In genomic region chr2:69109710-69110109, GRCm38 (mm10) we compare ENCODE assay signal across 12 mouse cellular contexts. TPM values are rescaled to one million over a fixed set of nuclear protein-coding genes. Genes with fewer than 3 reads are reported as not detected.
DNase-seq lines count a peak whose midpoint lies in the region; ATAC-seq and TF ChIP-seq lines count a peak whose summit lies in the region.
"Had no signal": no experiment of that assay in that cellular context is flagged by ENCODE, and none has a peak within 500 bp of the region (broad histone marks: within the 10 kb centered on the region; RNA-seq: fewer than 3 reads in every experiment).

No protein-coding gene starts in this region.

- H3K4me1 ChIP-seq in lung, embryonic 14.5 days (ENCODE audit: insufficient read depth): no peaks in the 10 kb centered on the region
- H3K4me1 ChIP-seq in embryonic facial prominence, embryonic 14.5 days (ENCODE audit: control insufficient read depth, insufficient read depth, low read length): peaks cover 12% of the 10 kb centered on the region
- peaks cover 7% of the 10 kb centered on the region for H3K4me1 ChIP-seq in olfactory bulb, adult 2 months (ENCODE audit: control insufficient read depth, insufficient read depth, low read length)
- H3K4me1 ChIP-seq: liver, embryonic 13.5 days; midbrain, embryonic 15.5 days had no signal

- WGBS in lung, embryonic 14.5 days: 47% methylated on average over 7 of the region's 7 CpGs
- WGBS in embryonic facial prominence, embryonic 14.5 days: 40% methylated on average over 7 of the region's 7 CpGs
- WGBS in olfactory bulb, adult 2 months: 15% methylated on average over 7 of the region's 7 CpGs

- H3K27ac ChIP-seq in lung, embryonic 14.5 days (ENCODE audit: low read depth): no peak overlapping the region
- peak overlapping the region; percentile 75 for H3K27ac ChIP-seq in embryonic facial prominence, embryonic 14.5 days (replicated peaks; ENCODE audit: low read depth, low read length)
- H3K27ac ChIP-seq in olfactory bulb, adult 2 months (ENCODE audit: insufficient read depth, low read depth, low read length): peak overlapping the region; percentile 49
- H3K27ac ChIP-seq: liver, embryonic 13.5 days; midbrain, embryonic 15.5 days had no signal

- H3K36me3 ChIP-seq in lung, embryonic 14.5 days (ENCODE audit: insufficient read depth): no peaks in the 10 kb centered on the region; the same call in 1 of the 2 replicates
- 0 out of 2 replicates have a peak, but pooled peaks cover 10% of the 10 kb centered on the region for H3K36me3 ChIP-seq in embryonic facial prominence, embryonic 14.5 days (ENCODE audit: control insufficient read depth, insufficient read depth, low read length)
- H3K36me3 ChIP-seq: liver, embryonic 13.5 days; midbrain, embryonic 15.5 days had no signal

- H3K4me2 ChIP-seq in lung, embryonic 14.5 days: no peak overlapping the region
- H3K4me2 ChIP-seq in embryonic facial prominence, embryonic 14.5 days (ENCODE audit: low read depth, low read length): peak overlapping the region; percentile 7; the same call in 1 of the 2 replicates
- H3K4me2 ChIP-seq: liver, embryonic 13.5 days; midbrain, embryonic 15.5 days had no signal

- no peaks in the 10 kb centered on the region for H3K27me3 ChIP-seq in lung, embryonic 14.5 days (ENCODE audit: insufficient read depth, low read length)
- H3K27me3 ChIP-seq in embryonic facial prominence, embryonic 14.5 days (replicated peaks; ENCODE audit: control insufficient read depth, insufficient read depth, low read length): no peaks in the 10 kb centered on the region
- H3K27me3 ChIP-seq: liver, embryonic 13.5 days; midbrain, embryonic 15.5 days had no signal

- no peak overlapping the region for H3K9ac ChIP-seq in lung, embryonic 14.5 days
- H3K9ac ChIP-seq in embryonic facial prominence, embryonic 14.5 days (ENCODE audit: low read depth, low read length): no peak overlapping the region
- H3K9ac ChIP-seq: liver, embryonic 13.5 days; midbrain, embryonic 15.5 days had no signal

- no peak for TF ChIP-seq CTCF in lung, embryonic 14.5 days (IDR thresholded peaks at IDR 0.05; ENCODE audit: low read depth)
- no peak for TF ChIP-seq CTCF in olfactory bulb, adult 2 months (IDR thresholded peaks at IDR 0.05; ENCODE audit: insufficient read depth, low read depth, low read length)

- H3K4me3 ChIP-seq in lung, embryonic 14.5 days (ENCODE audit: low read depth, low read length): no peak overlapping the region
- H3K4me3 ChIP-seq in embryonic facial prominence, embryonic 14.5 days (ENCODE audit: low read depth, low read length): no peak overlapping the region
- H3K4me3 ChIP-seq in olfactory bulb, adult 2 months (ENCODE audit: insufficient read depth, low read depth, low read length): no peak overlapping the region
- H3K4me3 ChIP-seq: liver, embryonic 13.5 days; midbrain, embryonic 15.5 days had no signal

- ATAC-seq in frontal cortex, adult (ENCODE audit: low TSS enrichment): peak; percentile 76
- ATAC-seq in lung, embryonic 14.5 days (ENCODE audit: insufficient read depth): no peak
- ATAC-seq in embryonic facial prominence, embryonic 14.5 days (ENCODE audit: low read depth): peak; percentile 66
- no peak for ATAC-seq in erythroid progenitor cell, adult 5-6 weeks (replicated peaks; ENCODE audit: low FRiP score, poor library complexity, severe bottlenecking)
- ATAC-seq: midbrain, embryonic 15.5 days had no signal

- DNase-seq in frontal cortex, postnatal 36 days (ENCODE audit: low spot score in 2 of 2): no peak
- peak; percentile 77 for DNase-seq in lung, embryonic 14.5 days
- DNase-seq in lung, postnatal 36 days: no peak
- peak; percentile 77 for DNase-seq in embryonic facial prominence, embryonic 14.5 days (ENCODE audit: low spot score)
- no peak for DNase-seq in layer of hippocampus, adult 11-12 months (ENCODE audit: low spot score)
- DNase-seq: kidney, adult 8-10 months; liver, embryonic 13.5 days; thymus, adult 2 months had no signal

- H3K9me3 ChIP-seq in lung, embryonic 14.5 days (ENCODE audit: low read depth, low read length): no peaks in the 10 kb centered on the region
- no peaks in the 10 kb centered on the region for H3K9me3 ChIP-seq in embryonic facial prominence, embryonic 14.5 days (ENCODE audit: control insufficient read depth, low read length)
- H3K9me3 ChIP-seq: liver, embryonic 13.5 days; midbrain, embryonic 15.5 days had no signal

- TF ChIP-seq POLR2A in olfactory bulb, adult 2 months (IDR thresholded peaks at IDR 0.05; ENCODE audit: insufficient read depth, low read depth, low read length): no peak

RNA-seq across cellular contexts. Expression of gene Nostrin, which starts 25.9 kb away (rescaled TPM):
- polyA plus RNA-seq in lung, embryonic 14.5 days (2014; fragmentation: Nextera tagmentation; extraction: Ambion mirVana): 11.6 and 14.4 TPM in 2 replicates
- 1.6 and 1.9 TPM in 2 replicates for polyA plus RNA-seq in embryonic facial prominence, embryonic 14.5 days (2014; fragmentation: Nextera tagmentation; extraction: Ambion mirVana)
- not detected in 2 replicates for polyA plus RNA-seq in olfactory bulb, adult 2 months (2012; ENCODE audit: insufficient read depth, insufficient read length, low replicate concordance, missing spikeins)
- total RNA-seq in erythroid progenitor cell, adult 5-6 weeks (2015; ENCODE audit: low replicate concordance): 0.72 TPM in 1 of 2 replicates, not detected in the other
- not detected in 2 replicates for total RNA-seq in erythroid progenitor cell, adult 5-6 weeks (2017; ENCODE audit: low replicate concordance)

Comparison
In these comparisons a context has a peak if more than half of its experiments do, and no peak if none do; other contexts are left out.
1. DNase-seq: peak in lung, embryonic 14.5 days (single experiment) and embryonic facial prominence, embryonic 14.5 days (single experiment); none in frontal cortex, postnatal 36 days (0 of 2), lung, postnatal 36 days (single experiment) and layer of hippocampus, adult 11-12 months (single experiment).
2. ATAC-seq: peak in frontal cortex, adult (single experiment) and embryonic facial prominence, embryonic 14.5 days (single experiment); none in lung, embryonic 14.5 days (single experiment) and erythroid progenitor cell, adult 5-6 weeks (single experiment).